ENCODE assay signal across 23 mouse cellular contexts in genomic region chr11:69939181-69939580, GRCm38 (mm10). TPM values are rescaled to one million over a fixed set of nuclear protein-coding genes. Genes with fewer than 3 reads are reported as not detected.
DNase-seq lines count a peak whose midpoint lies in the region; ATAC-seq and TF ChIP-seq lines count a peak whose summit lies in the region.
"Had no signal": no experiment of that assay in that cellular context is flagged by ENCODE, and none has a peak within 500 bp of the region (broad histone marks: within the 10 kb centered on the region; RNA-seq: fewer than 3 reads in every experiment).

No protein-coding gene starts in this region.

- TF ChIP-seq EP300 in stomach, postnatal 0 days (optimal IDR thresholded peaks at IDR 0.05) = no peak

- H3K4me3 ChIP-seq in heart, embryonic 10.5 days = no peak overlapping the region
- no peak overlapping the region for H3K4me3 ChIP-seq in stomach, embryonic 14.5 days (ENCODE audit: low read depth, low read length)
- H3K4me3 ChIP-seq in stomach, postnatal 0 days (ENCODE audit: low read depth, low read length) = no peak overlapping the region
- H3K4me3 ChIP-seq: embryonic facial prominence, embryonic 13.5 days; forebrain, embryonic 12.5 days; hindbrain, embryonic 12.5 days had no signal

- H3K9ac ChIP-seq in stomach, embryonic 14.5 days (replicated peaks; ENCODE audit: low read depth, low read length) = 0 out of 2 replicates have a peak overlapping the region, but pooled peaks have one; percentile 14
- no peak overlapping the region for H3K9ac ChIP-seq in stomach, postnatal 0 days (ENCODE audit: low read length)
- H3K9ac ChIP-seq: forebrain, embryonic 12.5 days; hindbrain, embryonic 12.5 days had no signal

- no peak for TF ChIP-seq CTCF in stomach, postnatal 0 days (IDR thresholded peaks at IDR 0.05; ENCODE audit: low read depth)

- no peak overlapping the region for H3K4me2 ChIP-seq in stomach, embryonic 14.5 days (replicated peaks; ENCODE audit: low read depth, low read length)
- H3K4me2 ChIP-seq in stomach, postnatal 0 days (replicated peaks; ENCODE audit: low read depth) = no peak overlapping the region
- H3K4me2 ChIP-seq: embryonic facial prominence, embryonic 13.5 days; forebrain, embryonic 12.5 days; heart, embryonic 11.5 days; hindbrain, embryonic 12.5 days had no signal

- H3K9me3 ChIP-seq in heart, embryonic 10.5 days = no peaks in the 10 kb centered on the region
- no peaks in the 10 kb centered on the region for H3K9me3 ChIP-seq in stomach, embryonic 14.5 days (ENCODE audit: control insufficient read depth, low read depth, low read length)
- no peaks in the 10 kb centered on the region for H3K9me3 ChIP-seq in stomach, postnatal 0 days (ENCODE audit: control insufficient read depth, low read length)
- H3K9me3 ChIP-seq: embryonic facial prominence, embryonic 13.5 days; forebrain, embryonic 12.5 days; hindbrain, embryonic 12.5 days had no signal

- ATAC-seq in stomach, embryonic 14.5 days (ENCODE audit: insufficient number of reproducible peaks, insufficient read depth, low FRiP score, low read depth) = no peak
- ATAC-seq in stomach, postnatal 0 days (ENCODE audit: low FRiP score, low TSS enrichment) = no peak
- ATAC-seq: activated CD4-positive, CD25-positive, alpha-beta regulatory T cell, adult 4 months; forebrain, embryonic 16.5 days; hindbrain, embryonic 16.5 days; inflammation-experienced regulatory T-cells, adult 6 months; intestine, postnatal 0 days; Patski had no signal

- H3K36me3 ChIP-seq in heart, embryonic 10.5 days = peaks cover 18% of the 10 kb centered on the region
- H3K36me3 ChIP-seq in stomach, embryonic 14.5 days (ENCODE audit: control insufficient read depth, insufficient read depth, low read length) = peaks cover 5% of the 10 kb centered on the region; the same call in 1 of the 2 replicates
- H3K36me3 ChIP-seq in stomach, postnatal 0 days (ENCODE audit: control insufficient read depth, insufficient read depth, low read length) = no peaks in the 10 kb centered on the region
- H3K36me3 ChIP-seq: hindbrain, embryonic 12.5 days had no signal

- WGBS in heart, embryonic 10.5 days = 57% methylated on average over 5 of the region's 5 CpGs
- 63% methylated on average over 5 of the region's 5 CpGs for WGBS in stomach, embryonic 14.5 days
- WGBS in stomach, postnatal 0 days = 67% methylated on average over 5 of the region's 5 CpGs

- peaks cover 31% of the 10 kb centered on the region for H3K4me1 ChIP-seq in heart, embryonic 10.5 days
- peaks cover 16% of the 10 kb centered on the region; the same call in 1 of the 2 replicates for H3K4me1 ChIP-seq in stomach, embryonic 14.5 days (ENCODE audit: control insufficient read depth, insufficient read depth, low read length)
- peaks cover 6% of the 10 kb centered on the region for H3K4me1 ChIP-seq in stomach, postnatal 0 days (replicated peaks; ENCODE audit: control insufficient read depth, insufficient read depth)

- peak; percentile 46 for DNase-seq in adrenal gland, postnatal 14 days
- no peak for DNase-seq in adrenal gland, adult 18-20 months (ENCODE audit: low spot score in 2 of 2)
- peak; percentile 31 to 33 for DNase-seq in heart, adult 18-20 months
- DNase-seq in heart, embryonic 10.5 days (ENCODE audit: low spot score) = no peak
- no peak for DNase-seq in stomach, postnatal 0 days (ENCODE audit: low spot score)
- DNase-seq: cerebellum, adult 11-12 months; cerebellum, adult 9-10 months; cerebellum, postnatal 25 days; heart, postnatal 4 days; kidney, adult 9 months had no signal

- H3K27ac ChIP-seq in heart, embryonic 10.5 days = no peak overlapping the region
- no peak overlapping the region for H3K27ac ChIP-seq in stomach, embryonic 14.5 days (ENCODE audit: low read length)
- no peak overlapping the region for H3K27ac ChIP-seq in stomach, postnatal 0 days (replicated peaks)
- H3K27ac ChIP-seq: forebrain, embryonic 12.5 days; hindbrain, embryonic 12.5 days had no signal

- peaks cover 73% of the 10 kb centered on the region for H3K27me3 ChIP-seq in heart, embryonic 10.5 days (ENCODE audit: insufficient read depth, poor library complexity, severe bottlenecking)
- H3K27me3 ChIP-seq in stomach, embryonic 14.5 days (ENCODE audit: control insufficient read depth, insufficient read depth, low read length) = no peaks in the 10 kb centered on the region
- no peaks in the 10 kb centered on the region for H3K27me3 ChIP-seq in stomach, postnatal 0 days (ENCODE audit: control insufficient read depth, insufficient read depth, low read length)

RNA-seq across cellular contexts. Expression of gene Ybx2, which starts 3.6 kb away (rescaled TPM):
- total RNA-seq in adrenal gland, postnatal 14 days (2021) = 27.3 and 39.6 TPM in 2 replicates
- total RNA-seq in adrenal gland, adult 18-20 months (2021) = 10 to 100 TPM; 14.2 to 32.6 TPM
- 10 to 100 TPM; 14.6 to 23.1 TPM for total RNA-seq in heart, adult 18-20 months (2021)
- 1.8 and 2.1 TPM in 2 replicates for polyA plus RNA-seq in heart, embryonic 10.5 days (2016; fragmentation: Nextera tagmentation; extraction: Ambion mirVana)
- 6.6 and 8.9 TPM in 2 replicates for polyA plus RNA-seq in stomach, embryonic 14.5 days (2014; fragmentation: Nextera tagmentation; extraction: Ambion mirVana)
- polyA plus RNA-seq in stomach, postnatal 0 days (2015; fragmentation: Nextera tagmentation; extraction: Ambion mirVana) = 1.4 and 1.7 TPM in 2 replicates
- polyA plus RNA-seq: activated CD4-positive, CD25-positive, alpha-beta regulatory T cell, adult 4 months; inflammation-experienced regulatory T-cells, adult 6 months had no signal

RNA-seq across cellular contexts. Expression of gene Slc2a4, which starts 8.8 kb away (rescaled TPM):
- total RNA-seq in adrenal gland, postnatal 14 days (2021) = 65.2 and 78.7 TPM in 2 replicates
- 100 to 1,000 TPM in 1 of 2 experiments, 10 to 100 TPM in 1; 70.7 to 200 TPM for total RNA-seq in adrenal gland, adult 18-20 months (2021)
- total RNA-seq in heart, adult 18-20 months (2021) = 100 to 1,000 TPM; 402 to 439 TPM
- polyA plus RNA-seq in heart, embryonic 10.5 days (2016; fragmentation: Nextera tagmentation; extraction: Ambion mirVana) = 17.8 and 24.1 TPM in 2 replicates
- 31.3 and 31.5 TPM in 2 replicates for polyA plus RNA-seq in stomach, embryonic 14.5 days (2014; fragmentation: Nextera tagmentation; extraction: Ambion mirVana)
- polyA plus RNA-seq in stomach, postnatal 0 days (2015; fragmentation: Nextera tagmentation; extraction: Ambion mirVana) = 36.4 and 40.5 TPM in 2 replicates
- polyA plus RNA-seq: activated CD4-positive, CD25-positive, alpha-beta regulatory T cell, adult 4 months; inflammation-experienced regulatory T-cells, adult 6 months had no signal

RNA-seq across cellular contexts. Expression of gene Eif5a, which starts 17.4 kb away (rescaled TPM):
- 616 and 636 TPM in 2 replicates for total RNA-seq in adrenal gland, postnatal 14 days (2021)
- 100 to 1,000 TPM; 579 to 673 TPM for total RNA-seq in adrenal gland, adult 18-20 months (2021)
- 100 to 1,000 TPM; 415 to 425 TPM for total RNA-seq in heart, adult 18-20 months (2021)
- 2,011 and 2,470 TPM in 2 replicates for polyA plus RNA-seq in heart, embryonic 10.5 days (2016; fragmentation: Nextera tagmentation; extraction: Ambion mirVana)
- 1,510 and 1,553 TPM in 2 replicates for polyA plus RNA-seq in stomach, embryonic 14.5 days (2014; fragmentation: Nextera tagmentation; extraction: Ambion mirVana)
- 1,169 and 1,205 TPM in 2 replicates for polyA plus RNA-seq in stomach, postnatal 0 days (2015; fragmentation: Nextera tagmentation; extraction: Ambion mirVana)

RNA-seq across cellular contexts. Expression of gene Cldn7, which starts 25.4 kb away (rescaled TPM):
- 1.1 TPM in 1 of 2 replicates, not detected in the other for total RNA-seq in adrenal gland, postnatal 14 days (2021)
- total RNA-seq in adrenal gland, adult 18-20 months (2021) = under 1 TPM in 1 of 2 experiments, not detected in 1; 0.66 TPM
- total RNA-seq in heart, adult 18-20 months (2021) = 1 to 10 TPM in 1 of 2 experiments, not detected in 1; 1.3 TPM
- 4.7 and 22.3 TPM in 2 replicates for polyA plus RNA-seq in heart, embryonic 10.5 days (2016; fragmentation: Nextera tagmentation; extraction: Ambion mirVana)
- polyA plus RNA-seq in stomach, embryonic 14.5 days (2014; fragmentation: Nextera tagmentation; extraction: Ambion mirVana) = 196 and 205 TPM in 2 replicates
- 119 and 125 TPM in 2 replicates for polyA plus RNA-seq in stomach, postnatal 0 days (2015; fragmentation: Nextera tagmentation; extraction: Ambion mirVana)
- total RNA-seq: CH12.LX had no signal
- polyA plus RNA-seq: activated CD4-positive, CD25-positive, alpha-beta regulatory T cell, adult 4 months; cortical plate, adult 2 months; forebrain, embryonic 16.5 days; Patski had no signal

RNA-seq across cellular contexts. Expression of gene Gps2, which starts 25.5 kb away (rescaled TPM):
- total RNA-seq in adrenal gland, postnatal 14 days (2021) = 52.3 and 57.3 TPM in 2 replicates
- 10 to 100 TPM; 47.3 to 52.4 TPM for total RNA-seq in adrenal gland, adult 18-20 months (2021)
- total RNA-seq in heart, adult 18-20 months (2021) = 10 to 100 TPM; 26.2 to 27.5 TPM
- polyA plus RNA-seq in heart, embryonic 10.5 days (2016; fragmentation: Nextera tagmentation; extraction: Ambion mirVana) = 55.2 and 69.4 TPM in 2 replicates
- polyA plus RNA-seq in stomach, embryonic 14.5 days (2014; fragmentation: Nextera tagmentation; extraction: Ambion mirVana) = 71.3 and 80.0 TPM in 2 replicates
- 40.6 and 43.3 TPM in 2 replicates for polyA plus RNA-seq in stomach, postnatal 0 days (2015; fragmentation: Nextera tagmentation; extraction: Ambion mirVana)

Comparison
In these comparisons a context has a peak if more than half of its experiments do, and no peak if none do; other contexts are left out.
1. DNase-seq: peak in adrenal gland, postnatal 14 days (single experiment) and heart, adult 18-20 months (2 of 2); none in adrenal gland, adult 18-20 months (0 of 2), heart, embryonic 10.5 days (single experiment) and stomach, postnatal 0 days (single experiment).